Mouse (Mus musculus) hindlimb bud, embryonic 11.5 days (tissue): Measurements from ENCODE around the gene Fbxl20.
A peak's percentile ranks its signal among the peaks of the same experiment; 100 is the strongest.

ENCODE experiments used
- DNase-seq: peaks from one replicate; pipeline ENCODE4 v3.0.0-alpha.2; 2012; ENCODE audit warnings: low read depth, low spot score; ENCODE audit errors: extremely low spot score

Gene Fbxl20

DNA sequence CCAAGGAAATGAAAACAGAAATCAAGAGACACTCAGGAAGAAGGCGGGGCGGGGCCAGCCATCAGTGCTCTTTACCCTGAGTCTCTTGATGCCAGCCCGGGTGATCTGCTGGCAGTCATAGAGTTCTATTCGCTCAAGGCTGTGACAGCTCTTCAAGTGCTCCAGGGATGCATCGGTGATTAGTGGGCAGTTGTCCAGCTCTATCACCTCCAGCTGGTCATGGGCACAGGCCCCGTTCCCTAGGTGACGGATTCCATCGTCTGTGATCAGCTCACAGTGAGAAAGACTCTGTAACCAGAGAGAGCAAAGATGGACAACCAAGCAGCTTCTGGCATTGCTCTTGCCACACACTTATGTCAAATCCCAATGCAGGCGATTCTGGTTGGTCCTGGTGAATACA is 59.6 kb downstream of the Fbxl20 start:
- DNase-seq = no peak

DNA sequence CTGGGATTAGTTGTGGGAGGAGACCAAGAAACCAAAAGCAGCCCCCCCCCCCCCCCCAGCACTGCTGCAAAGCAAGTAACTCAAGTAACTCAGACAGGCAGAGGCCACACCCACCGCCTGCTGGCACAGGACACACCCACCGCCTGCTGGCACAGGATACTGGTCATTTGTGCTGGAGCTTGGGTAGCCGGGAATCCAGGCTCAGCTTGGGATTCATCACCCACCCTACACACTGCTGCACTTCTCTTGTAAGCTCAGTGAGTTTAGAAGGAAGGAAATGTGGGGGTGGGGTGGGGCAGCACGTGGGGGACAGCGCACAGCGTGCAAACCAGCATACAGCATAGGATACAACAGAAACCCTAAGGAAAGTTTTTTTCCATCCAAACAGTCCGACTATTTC is 62.0 kb downstream of the Fbxl20 start:
- no peak for DNase-seq

DNA sequence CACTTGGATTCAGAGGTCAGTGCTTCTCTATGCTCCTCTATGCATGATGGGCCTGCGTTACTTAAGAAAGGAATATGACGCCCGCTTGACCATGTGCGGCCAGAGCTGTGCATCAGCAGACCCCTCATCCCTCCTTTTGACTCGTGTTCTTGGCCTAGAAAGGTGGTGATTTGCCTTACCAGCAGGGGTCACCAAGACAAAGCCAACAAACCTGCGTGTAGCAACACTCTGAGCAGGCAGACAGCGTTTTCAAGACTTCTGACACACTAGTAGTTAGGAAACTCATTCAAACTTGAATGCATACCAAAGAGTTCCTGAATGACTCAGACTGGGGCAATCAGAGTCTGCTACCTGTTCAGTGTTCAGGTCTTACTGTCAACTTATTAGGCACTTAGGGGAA is 63.6 kb downstream of the Fbxl20 start:
- DNase-seq = no peak

DNA sequence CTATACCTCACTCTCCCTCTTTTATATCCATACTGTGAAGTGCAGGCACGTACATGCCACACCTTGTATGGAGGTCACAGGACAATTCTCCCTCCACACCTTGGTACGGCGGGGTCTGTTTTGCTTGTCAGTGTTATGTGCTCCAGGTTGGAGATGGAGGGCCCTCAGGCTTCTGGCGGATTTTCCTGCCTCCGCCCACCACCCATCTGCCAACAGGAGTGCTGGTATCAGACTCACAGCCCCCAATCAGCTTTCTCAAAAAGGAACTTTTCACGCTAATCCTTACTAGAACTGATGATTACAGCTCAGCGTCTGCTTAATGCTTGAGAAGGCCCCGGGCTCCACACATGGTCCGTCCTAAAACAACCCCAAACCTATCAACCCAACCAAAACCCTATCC is 64.1 kb downstream of the Fbxl20 start:
- no peak for DNase-seq

DNA sequence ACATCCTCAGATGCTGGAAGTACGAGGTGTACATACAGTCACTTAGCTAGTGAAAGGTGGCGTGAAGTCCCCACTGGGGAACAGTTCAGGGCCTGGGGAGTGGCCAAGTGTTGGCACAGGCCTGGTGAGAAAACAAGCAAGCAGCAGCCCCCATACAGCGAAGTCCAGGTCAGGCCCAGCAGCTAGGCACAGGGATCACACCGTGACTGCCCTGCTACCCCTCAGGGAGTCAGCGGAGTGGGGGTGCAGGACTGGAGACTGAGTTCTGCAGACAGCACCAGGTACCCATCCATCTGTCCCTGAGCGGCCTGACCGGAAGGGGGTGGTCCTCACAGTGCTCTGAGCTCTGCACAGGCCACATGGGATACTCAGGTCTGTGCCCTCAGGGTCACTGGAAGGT is 67.5 kb downstream of the Fbxl20 start:
- no peak for DNase-seq

DNA sequence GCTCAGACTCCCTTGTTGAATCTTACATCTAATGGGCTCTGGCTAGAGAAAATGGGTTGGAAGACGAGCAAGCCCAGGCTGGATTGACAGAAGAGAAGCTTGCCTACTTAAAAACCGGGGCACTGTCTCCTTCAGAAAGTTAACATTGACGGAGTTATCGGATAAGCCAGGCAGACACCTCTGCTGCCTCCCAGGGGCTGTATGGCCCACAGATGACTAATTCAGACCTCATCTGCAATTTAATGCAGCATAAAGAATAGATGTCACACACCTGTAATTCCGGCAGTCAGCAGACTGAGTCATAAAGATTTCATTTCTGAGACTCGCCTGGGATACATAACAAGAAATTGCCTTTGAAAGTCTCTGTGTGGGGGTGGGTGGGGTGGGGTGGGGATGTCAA is 69.8 kb downstream of the Fbxl20 start:
- DNase-seq = no peak

- no peak for DNase-seq
Measured at GRCm38 (mm10) chr11:98077086-98077485, 73.1 kb downstream of the Fbxl20 start.

DNA sequence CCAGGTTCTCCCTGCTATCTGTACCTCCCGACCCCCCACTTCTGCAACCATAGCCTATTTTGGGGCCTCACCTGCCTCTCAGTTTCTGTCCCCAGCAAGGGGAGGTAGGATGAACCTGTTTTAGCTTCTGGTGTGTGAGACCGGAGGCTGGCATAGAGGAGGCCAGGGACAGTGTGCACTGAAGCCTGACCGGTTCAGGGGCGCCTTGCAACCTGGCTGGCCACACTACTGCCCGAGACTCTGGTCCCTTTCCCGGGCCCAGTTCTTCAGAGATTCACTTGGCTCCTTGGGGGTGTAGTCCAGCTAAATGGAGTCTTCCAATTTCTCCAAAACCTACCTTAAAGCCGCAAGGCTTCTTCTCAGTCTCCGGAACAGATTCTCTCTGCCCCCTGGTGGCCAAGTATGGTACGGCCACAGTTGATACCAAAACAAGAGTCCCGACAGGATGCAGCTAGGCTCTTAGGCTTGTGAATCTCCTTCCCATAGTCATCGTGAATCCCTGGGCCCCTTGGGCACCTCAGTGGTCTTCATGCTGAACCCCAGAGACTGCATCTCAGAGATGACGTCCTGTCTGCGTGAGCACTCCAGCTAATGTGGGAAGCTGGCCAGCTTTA is 74.9 kb downstream of the Fbxl20 start:
- peak; percentile 72 for DNase-seq

- no peak for DNase-seq
Measured at GRCm38 (mm10) chr11:98073442-98073841, 76.8 kb downstream of the Fbxl20 start.

GRCm38 (mm10) chr11:98067255-98067654 is 82.9 kb downstream of the Fbxl20 start:
- no peak for DNase-seq

DNA sequence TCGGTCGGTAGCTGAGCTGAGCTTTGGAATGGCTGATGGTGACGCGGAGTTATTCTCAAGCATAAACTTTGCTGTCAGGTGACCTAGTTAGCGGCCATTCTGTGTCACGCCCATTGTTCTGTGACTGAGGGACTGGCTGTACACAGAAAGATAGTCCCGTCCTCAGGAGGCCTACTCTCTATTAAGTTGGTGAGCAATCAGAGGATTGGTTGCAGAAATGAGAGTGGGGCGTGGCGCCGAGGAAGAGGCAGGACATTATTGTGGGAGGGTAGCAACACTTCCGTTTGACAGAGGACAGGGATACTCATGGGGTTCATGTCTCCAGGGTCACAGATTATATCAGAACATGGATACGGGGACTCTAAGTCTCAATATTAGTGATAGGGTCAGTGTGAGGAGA is 84.0 kb downstream of the Fbxl20 start:
- no peak for DNase-seq

DNA sequence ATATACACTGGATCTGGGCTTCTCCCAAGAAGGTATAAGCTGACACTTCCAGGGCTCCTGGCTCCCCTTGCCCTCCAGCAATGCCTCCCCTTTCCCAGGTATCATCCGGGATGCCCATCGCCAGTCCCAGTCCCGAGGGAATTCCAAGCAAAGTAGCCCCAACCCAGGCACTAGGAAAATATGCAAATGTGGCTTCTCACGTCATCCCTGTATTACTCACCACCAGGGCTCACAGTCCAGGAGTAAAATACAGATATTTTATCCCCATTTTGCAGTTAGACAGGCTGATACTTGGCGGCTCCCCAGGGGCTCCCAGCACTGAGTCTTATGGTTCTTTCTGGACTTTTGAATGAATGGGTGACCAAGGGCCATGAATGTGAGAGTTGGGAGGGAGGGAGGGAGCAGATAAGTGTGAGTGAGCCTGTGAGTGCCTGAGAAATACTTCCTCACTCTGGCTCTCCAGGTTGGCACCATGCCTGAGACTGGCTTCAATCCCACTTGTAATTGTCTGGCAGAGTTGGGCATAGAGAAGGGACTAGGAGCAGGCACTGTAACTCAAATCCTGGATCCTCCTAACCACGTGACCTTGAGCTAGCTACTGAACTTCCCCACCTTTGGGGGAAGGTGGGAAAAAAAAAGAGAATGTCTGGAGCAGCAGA is 88.2 kb downstream of the Fbxl20 start:
- no peak for DNase-seq

DNA sequence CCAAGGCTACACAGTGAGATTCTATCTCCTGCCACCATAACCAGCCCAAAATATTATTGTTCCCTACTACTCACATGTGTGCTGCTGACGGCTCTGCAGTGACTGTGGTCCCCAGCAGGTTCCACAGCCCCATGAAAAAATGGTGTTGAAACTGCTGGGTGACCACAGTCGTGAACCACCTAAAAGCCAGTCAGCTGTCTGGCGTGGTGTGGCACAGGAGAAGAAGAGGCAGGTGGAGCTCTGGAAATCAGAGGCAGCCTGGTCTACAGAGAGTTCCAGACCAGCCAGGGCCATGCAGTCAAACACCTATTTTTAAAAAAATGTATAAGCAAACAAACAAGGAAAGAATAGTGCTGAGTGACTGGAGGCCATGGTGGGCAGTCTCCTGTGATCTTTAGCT is 88.8 kb downstream of the Fbxl20 start:
- no peak for DNase-seq

DNA sequence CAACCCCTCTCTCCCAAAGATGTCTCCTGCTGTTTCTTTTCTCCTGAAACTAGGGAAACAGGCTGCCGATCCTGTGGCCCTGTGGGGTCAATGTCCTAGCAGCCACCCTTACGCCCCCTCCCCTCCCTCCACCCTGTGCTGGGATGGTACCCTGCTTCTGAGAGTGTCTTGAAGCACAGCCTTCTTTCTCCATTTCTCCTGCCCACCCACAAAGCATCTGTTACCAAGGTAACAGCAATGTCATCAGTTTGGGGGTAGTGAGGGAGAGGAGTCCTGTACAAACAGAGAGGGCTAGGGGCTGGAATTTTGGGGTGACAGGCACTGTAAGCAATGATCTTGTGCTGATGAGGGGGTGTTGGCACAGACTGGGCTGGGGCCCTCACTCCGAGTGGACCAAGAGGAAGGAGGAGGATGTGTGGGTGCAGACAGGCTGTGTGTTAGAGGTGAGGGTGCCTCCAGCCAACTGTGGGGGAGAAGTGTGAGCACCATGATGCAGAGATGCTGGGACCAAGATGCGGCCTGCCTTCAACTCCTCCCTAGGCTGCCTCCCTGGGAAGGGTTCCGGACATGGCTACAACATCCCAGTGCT is 90.0 kb downstream of the Fbxl20 start:
- no peak for DNase-seq

GRCm38 (mm10) chr11:98059662-98060061 is 90.5 kb downstream of the Fbxl20 start:
- no peak for DNase-seq

GRCm38 (mm10) chr11:98057998-98058397 is 92.2 kb downstream of the Fbxl20 start:
- DNase-seq = no peak

- DNase-seq = no peak
Measured at GRCm38 (mm10) chr11:98057466-98057865, 92.7 kb downstream of the Fbxl20 start.

DNA sequence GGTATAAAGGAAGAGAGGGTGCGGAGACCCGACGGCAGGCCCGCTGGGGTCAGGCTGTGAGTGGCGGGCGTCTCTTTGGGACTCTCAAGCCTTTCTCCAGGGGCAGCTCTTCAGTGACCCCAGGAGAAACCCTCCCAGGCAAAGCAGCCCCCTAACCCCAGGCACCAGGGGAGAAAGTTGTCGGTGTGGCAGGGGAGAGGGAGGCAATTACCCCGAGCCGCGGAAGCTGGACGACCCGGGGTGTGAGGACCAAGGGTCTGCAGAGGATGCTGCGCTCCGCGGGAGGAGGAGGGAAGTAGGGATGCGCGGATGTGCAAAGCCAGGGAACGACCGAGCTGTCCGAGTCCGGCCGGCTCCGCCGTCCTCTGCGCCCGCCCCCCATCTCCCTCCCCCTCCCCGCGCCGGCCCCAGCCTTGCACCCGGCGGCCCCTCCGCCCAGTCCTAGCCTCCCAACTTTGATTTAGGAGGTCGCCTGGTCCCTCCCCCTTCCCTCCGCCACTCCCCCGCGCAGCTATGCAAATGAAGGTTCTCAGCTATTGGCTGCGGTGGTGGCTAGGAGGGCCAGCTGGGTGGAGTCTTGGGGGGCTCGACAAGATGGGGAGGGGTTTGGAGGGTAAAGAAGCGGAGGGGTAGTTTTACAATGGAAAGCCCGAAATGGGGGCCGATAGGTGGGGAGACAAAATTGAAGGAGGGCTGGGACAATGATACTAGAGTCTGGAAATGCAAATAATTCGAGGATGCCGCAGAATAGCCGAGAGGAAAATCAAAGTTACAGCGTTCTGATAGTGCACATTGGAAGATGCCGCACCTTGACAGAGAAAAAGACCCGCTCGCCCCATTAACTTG is 97.0 kb downstream of the Fbxl20 start, which contains the start of gene Stac2:
Gene Stac2, minus strand, starts transcription at position 474 of the 846 bp plus-strand sequence.
- DNase-seq = no peak

- DNase-seq = no peak
Measured at GRCm38 (mm10) chr11:98052129-98052988, 97.8 kb downstream of the Fbxl20 start.

DNA sequence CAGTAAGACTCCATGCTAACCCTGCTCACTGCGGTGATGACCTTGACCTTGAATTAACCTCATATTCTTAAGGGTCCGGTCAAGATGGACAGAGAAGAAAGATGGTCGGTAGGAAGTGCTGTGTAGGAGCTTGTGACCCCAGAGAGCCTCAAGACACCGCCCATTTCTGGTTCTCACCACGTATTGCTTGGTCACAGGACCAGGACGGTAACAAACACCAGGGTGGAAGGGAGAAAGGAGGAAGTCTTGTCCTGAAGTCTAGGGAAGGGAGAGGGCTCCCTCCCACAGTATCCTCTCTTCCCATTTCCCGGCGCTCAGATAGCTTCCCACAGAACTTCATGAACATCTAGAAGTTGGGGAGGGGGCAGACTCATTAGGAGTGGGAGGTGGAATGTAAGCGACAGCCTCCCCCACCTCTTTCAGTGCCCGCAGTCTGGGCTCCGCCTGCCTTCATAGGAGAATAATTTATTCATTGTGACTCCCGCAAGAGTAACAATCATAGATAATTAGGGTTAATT is 98.5 kb downstream of the Fbxl20 start:
- no peak for DNase-seq
